Mouse (Mus musculus) limb, embryonic 12.5 days (tissue): ENCODE measurements around the gene Rplp0. TPM values are rescaled to one million over a fixed set of nuclear protein-coding genes. Genes with fewer than 3 reads are reported as not detected.
A peak's percentile ranks its signal among the peaks of the same experiment; 100 is the strongest.
"Not testable (repeated sequence)": the region's sequence is repeated elsewhere in the genome, so short reads cannot be mapped to it uniquely, and the experiment has no call there.

ENCODE experiments used
- ATAC-seq: fragments of 200-750 bp; cut with Nextera tagmentation; 2 replicates; pipeline ENCODE4 v1.8.0; 2017; ENCODE audit warnings: low read depth, moderate TSS enrichment; ENCODE audit not compliant: insufficient number of reproducible peaks, insufficient read depth, low FRiP score, low TSS enrichment
- H3K27ac ChIP-seq: fragments of 300-500 bp; sonication (generic); 2 replicates; pipeline ENCODE4 v1.5.1; 2016; ENCODE audit warnings: mild to moderate bottlenecking, moderate library complexity
- H3K27me3 ChIP-seq: fragments of 300-500 bp; sonication (generic); 2 replicates; pipeline ENCODE4 v1.6.1; 2016; ENCODE audit warnings: mild to moderate bottlenecking, moderate library complexity
- H3K36me3 ChIP-seq: fragments of 300-500 bp; sonication (generic); 2 replicates; pipeline ENCODE4 v1.6.1; 2016; ENCODE audit warnings: mild to moderate bottlenecking, moderate library complexity
- H3K4me1 ChIP-seq: fragments of 300-500 bp; sonication (generic); replicated peaks from 2 replicates; pipeline ENCODE4 v1.6.1; 2016
- H3K4me2 ChIP-seq: fragments of 300-500 bp; sonication (generic); 2 replicates; pipeline ENCODE4 v1.6.1; 2016; ENCODE audit warnings: mild to moderate bottlenecking, moderate library complexity
- H3K4me3 ChIP-seq: fragments of 300-500 bp; sonication (generic); replicated peaks from 2 replicates; pipeline ENCODE4 v1.5.1; 2016; ENCODE audit warnings: mild to moderate bottlenecking
- H3K9ac ChIP-seq: fragments of 300-500 bp; sonication (generic); replicated peaks from 2 replicates; pipeline ENCODE4 v1.6.1; 2016; ENCODE audit warnings: mild to moderate bottlenecking, moderate library complexity
- H3K9me3 ChIP-seq: fragments of 300-500 bp; sonication (generic); 2 replicates; pipeline ENCODE4 v1.6.1; 2016; ENCODE audit warnings: mild to moderate bottlenecking, moderate library complexity
- WGBS: fragments of 180-500 bp; shearing (Covaris S2); methylation state at CpG from one replicate; pipeline ENCODE4 v1.1.7; 2016; 5-methylcytosine and 5-hydroxymethylcytosine counted together
- polyA plus RNA-seq: library from polyadenylated mRNA; unstranded; fragments of >200 nt; fragmentation: Nextera tagmentation; extraction: Ambion mirVana; gene quantifications from 2 replicates; pipeline ENCODE4 v1.2.1, GENCODE M21; 2016

Rplp0 gene
- polyA plus RNA-seq, 1 experiment from 2014 or later = 1,237 TPM

DNA sequence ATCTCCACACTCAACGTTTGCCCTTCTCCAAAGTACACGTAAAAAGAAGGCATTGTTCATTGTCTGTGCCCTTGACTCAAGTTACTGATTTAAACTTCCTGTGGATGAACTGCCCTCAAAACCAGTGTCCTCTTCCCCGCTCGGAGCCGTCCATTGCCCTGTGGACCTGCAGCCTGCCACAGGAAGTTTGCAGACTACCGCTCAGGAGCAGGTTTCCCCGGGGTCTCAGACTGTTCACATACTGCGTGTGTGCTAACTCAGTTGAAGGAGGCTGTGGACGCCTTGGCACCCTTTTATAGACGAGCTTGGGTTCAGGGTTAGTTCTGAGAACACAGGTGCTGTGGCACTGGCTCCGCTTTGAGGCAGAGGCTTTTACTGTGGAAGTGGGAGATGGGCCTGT lies 10.0 kb downstream of the Rplp0 start:
- Histone ChIP-seq H3K4me2 (no peak overlapping the region), H3K9ac (no peak overlapping the region), H3K36me3 (peaks cover 39% of the 10 kb centered on the region), H3K4me1 (peaks cover 22% of the 10 kb centered on the region), H3K27ac (no peak overlapping the region), H3K27me3 (no peaks in the 10 kb centered on the region), H3K4me3 (no peak overlapping the region), H3K9me3 (no peaks in the 10 kb centered on the region)
- WGBS = 82% methylated on average over 11 of the region's 11 CpGs
- ATAC-seq = no peak

DNA sequence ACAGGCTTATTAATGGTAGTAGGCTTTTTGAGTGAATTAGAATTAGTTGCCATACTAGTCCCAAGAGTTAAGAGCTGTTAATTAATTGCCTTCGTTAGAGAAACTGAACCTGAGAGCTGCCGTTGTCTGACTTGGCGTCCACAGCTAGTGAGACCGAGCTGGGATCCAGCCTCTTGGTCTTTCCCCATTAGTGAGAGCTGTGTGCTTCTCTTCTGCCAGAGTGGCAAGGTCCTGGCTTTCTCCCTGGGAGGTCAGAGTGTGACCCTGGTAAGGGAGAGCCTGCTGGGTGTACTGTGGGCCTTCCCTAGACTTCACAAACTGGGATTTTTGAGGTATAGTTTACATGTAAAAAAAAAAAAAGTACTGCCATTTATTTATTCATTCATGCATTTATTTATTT lies 10.5 kb downstream of the Rplp0 start:
- Histone ChIP-seq H3K4me2 (no peak overlapping the region), H3K27ac (no peak overlapping the region), H3K36me3 (peaks cover 43% of the 10 kb centered on the region), H3K9ac (no peak overlapping the region), H3K4me1 (peaks cover 18% of the 10 kb centered on the region), H3K9me3 (no peaks in the 10 kb centered on the region), H3K4me3 (no peak overlapping the region), H3K27me3 (no peaks in the 10 kb centered on the region)
- no peak for ATAC-seq
- 79% methylated on average over 4 of the region's 4 CpGs for WGBS

DNA sequence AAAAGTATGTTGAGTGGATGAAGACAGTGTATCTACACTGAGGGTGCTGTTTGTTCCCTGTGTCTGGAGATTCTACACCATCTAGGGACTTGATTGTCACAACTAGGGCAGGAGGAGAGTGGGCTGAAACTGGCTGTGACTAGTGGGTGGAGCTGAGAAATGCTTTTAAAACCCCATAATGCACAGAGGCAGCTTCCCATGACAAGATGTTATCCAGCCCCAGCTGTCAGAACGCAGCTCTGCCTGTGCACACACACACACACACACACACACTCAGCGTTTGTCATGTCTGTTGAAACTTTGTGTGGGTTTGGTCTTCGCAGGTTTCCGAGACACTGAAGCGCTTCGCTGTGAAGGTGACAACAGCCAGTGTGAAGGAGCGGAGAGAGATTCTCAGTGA lies 11.8 kb downstream of the Rplp0 start:
- H3K9me3 ChIP-seq = no peaks in the 10 kb centered on the region
- H3K9ac ChIP-seq = no peak overlapping the region
- peaks cover 57% of the 10 kb centered on the region for H3K36me3 ChIP-seq
- H3K27ac ChIP-seq = no peak overlapping the region
- H3K4me3 ChIP-seq = no peak overlapping the region
- H3K4me2 ChIP-seq = no peak overlapping the region
- no peak for ATAC-seq
- H3K4me1 ChIP-seq = peaks cover 12% of the 10 kb centered on the region
- 97% methylated on average over 7 of the region's 7 CpGs for WGBS
- H3K27me3 ChIP-seq = no peaks in the 10 kb centered on the region

DNA sequence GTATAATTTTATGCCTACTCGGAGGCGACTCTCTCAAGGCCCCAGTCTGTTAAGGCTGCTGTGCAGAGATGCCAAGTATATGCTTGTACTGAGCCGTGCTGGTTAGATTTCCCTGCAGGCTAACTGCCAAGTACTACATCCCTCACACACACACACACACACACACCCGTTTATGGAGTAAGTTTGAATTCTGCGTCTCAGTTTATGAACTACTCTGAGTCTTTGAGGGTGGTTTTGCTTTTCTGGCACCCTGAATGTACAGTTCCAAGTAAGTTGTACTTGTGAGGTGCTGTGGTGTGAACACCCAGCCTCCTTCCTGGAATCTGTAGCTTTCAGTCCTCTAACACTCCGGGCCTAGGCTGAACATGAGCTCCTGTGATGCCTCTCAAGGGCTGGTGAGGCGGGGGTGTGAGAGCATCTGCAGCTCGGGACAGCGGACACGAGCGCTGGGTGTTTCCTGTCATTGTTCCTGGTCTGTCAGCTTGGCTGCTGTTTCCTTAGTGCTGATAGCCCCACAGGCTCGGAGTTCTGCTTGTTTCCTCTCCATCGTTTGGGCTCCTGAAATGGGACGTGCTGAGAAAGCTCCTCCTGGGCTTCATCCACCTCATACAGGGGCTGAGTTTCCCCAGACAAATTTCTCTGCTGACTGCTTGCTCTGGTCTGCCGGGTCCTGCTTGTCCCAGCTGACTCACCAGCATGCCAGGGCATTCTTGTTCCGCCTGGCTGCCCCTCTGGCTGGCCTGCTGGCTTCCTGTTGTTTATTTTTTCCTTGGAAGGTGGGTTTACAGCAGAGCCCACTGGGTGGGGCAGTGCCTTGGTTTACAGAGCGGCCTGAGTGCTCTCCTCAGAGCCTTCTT lies 13.6 kb downstream of the Rplp0 start:
- Histone ChIP-seq H3K27ac (peak overlapping the region; percentile 54), H3K9me3 (no peaks in the 10 kb centered on the region), H3K4me3 (no peak overlapping the region), H3K4me1 (peaks cover 5% of the 10 kb centered on the region; the same call in 1 of the 2 replicates), H3K4me2 (no peak overlapping the region), H3K9ac (no peak overlapping the region; the same call in 1 of the 2 replicates), H3K27me3 (no peaks in the 10 kb centered on the region), H3K36me3 (peaks cover 70% of the 10 kb centered on the region)
- no peak for ATAC-seq
- WGBS = 67% methylated on average over 17 of the region's 17 CpGs

DNA sequence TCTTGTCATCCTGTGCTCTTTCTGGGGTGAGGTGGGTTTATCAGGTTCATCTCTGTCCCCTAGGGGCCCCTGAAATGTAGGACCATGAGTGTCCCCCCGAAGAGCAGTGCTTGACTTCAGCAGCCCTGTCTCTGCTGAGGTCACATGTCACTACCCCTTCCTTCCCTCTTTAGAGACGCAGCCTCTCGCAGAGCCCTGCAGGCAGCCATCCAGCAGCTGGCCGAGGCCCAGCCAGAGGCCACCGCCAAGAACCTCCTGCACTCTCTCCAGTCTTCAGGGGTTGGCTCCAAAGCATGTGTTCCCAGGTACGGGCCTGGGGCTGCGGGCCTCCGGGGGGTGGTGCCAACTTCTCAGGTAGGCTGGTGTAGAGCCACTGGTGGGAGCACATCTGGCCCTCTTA lies 15.7 kb downstream of the Rplp0 start:
- Histone ChIP-seq H3K9me3 (no peaks in the 10 kb centered on the region), H3K36me3 (peaks cover 91% of the 10 kb centered on the region), H3K9ac (no peak overlapping the region), H3K4me1 (no peaks in the 10 kb centered on the region), H3K4me3 (no peak overlapping the region), H3K27me3 (no peaks in the 10 kb centered on the region), H3K4me2 (no peak overlapping the region), H3K27ac (no peak overlapping the region)
- 94% methylated on average over 8 of the region's 8 CpGs for WGBS
- ATAC-seq = no peak

DNA sequence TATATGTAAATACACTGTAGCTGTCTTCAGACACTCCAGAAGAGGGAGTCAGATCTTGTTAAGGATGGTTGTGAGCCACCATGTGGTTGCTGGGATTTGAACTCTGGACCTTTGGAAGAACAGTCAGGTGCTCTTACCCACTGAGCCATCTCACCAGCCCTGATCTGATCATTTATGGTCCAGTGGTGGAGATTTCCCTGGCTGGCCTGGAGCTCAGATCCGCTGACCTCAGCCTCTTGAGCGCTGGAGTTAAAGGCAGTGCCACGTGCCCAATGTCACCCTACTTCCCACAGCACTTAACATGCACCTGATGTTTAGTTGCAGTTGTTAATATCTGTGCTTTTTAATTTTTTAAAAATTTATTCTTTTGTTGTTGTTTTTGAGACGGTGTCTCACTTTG lies 18.4 kb downstream of the Rplp0 start:
- not testable (repeated sequence) for H3K4me2 ChIP-seq, H3K27ac ChIP-seq, H3K27me3 ChIP-seq, H3K4me3 ChIP-seq, H3K4me1 ChIP-seq, H3K9ac ChIP-seq, ATAC-seq
- 92% methylated on average over 4 of the region's 4 CpGs for WGBS
- Histone ChIP-seq H3K36me3 (peaks cover 99% of the 10 kb centered on the region), H3K9me3 (peaks cover 10% of the 10 kb centered on the region)

DNA sequence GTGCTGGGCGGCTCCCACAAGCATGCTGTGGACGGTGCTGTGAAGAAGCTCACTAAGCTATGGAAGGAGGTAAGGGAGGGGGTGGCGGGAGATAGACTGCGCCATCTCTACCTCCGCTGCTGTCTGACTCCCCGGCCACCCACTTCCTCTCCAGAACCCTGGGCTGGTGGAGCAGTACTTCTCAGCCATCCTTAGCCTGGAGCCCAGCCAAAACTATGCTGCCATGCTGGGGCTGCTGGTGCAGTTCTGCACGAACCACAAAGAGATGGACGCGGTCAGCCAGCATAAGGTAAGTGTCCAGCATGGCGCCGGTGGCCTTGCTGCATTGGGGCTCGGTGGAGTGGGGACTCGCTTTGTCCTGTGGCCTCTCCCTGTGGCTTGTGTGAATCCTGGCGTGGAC lies 19.7 kb downstream of the Rplp0 start:
- Histone ChIP-seq H3K27me3 (no peaks in the 10 kb centered on the region), H3K36me3 (peaks cover 100% of the 10 kb centered on the region), H3K27ac (no peak overlapping the region), H3K9me3 (peaks cover 13% of the 10 kb centered on the region), H3K4me1 (no peaks in the 10 kb centered on the region), H3K4me2 (no peak overlapping the region), H3K4me3 (no peak overlapping the region), H3K9ac (no peak overlapping the region)
- 95% methylated on average over 14 of the region's 14 CpGs for WGBS
- no peak for ATAC-seq

DNA sequence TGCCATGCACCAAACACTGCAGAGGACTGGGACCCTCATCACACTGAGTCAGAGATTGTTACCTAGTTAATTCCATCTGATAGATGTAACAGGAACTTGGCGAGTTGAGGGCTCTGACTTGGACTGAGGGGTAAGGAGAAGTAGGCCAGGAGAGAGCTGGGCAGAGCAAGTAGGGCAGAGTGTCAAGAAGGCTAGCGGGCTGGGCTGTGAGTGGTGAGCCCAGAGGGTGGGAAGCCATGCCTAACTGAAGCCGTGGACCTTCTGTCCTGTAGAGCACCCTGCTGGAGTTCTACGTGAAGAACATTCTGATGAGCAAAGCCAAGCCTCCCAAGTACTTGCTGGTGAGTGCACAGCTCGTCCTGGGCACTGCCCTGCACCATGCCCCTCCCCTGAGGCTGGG lies 20.1 kb downstream of the Rplp0 start:
- WGBS = 89% methylated on average over 5 of the region's 5 CpGs
- Histone ChIP-seq H3K36me3 (peaks cover 100% of the 10 kb centered on the region), H3K9ac (no peak overlapping the region), H3K27me3 (no peaks in the 10 kb centered on the region), H3K4me3 (no peak overlapping the region), H3K9me3 (peaks cover 13% of the 10 kb centered on the region), H3K4me2 (no peak overlapping the region), H3K4me1 (no peaks in the 10 kb centered on the region), H3K27ac (no peak overlapping the region)
- no peak for ATAC-seq

DNA sequence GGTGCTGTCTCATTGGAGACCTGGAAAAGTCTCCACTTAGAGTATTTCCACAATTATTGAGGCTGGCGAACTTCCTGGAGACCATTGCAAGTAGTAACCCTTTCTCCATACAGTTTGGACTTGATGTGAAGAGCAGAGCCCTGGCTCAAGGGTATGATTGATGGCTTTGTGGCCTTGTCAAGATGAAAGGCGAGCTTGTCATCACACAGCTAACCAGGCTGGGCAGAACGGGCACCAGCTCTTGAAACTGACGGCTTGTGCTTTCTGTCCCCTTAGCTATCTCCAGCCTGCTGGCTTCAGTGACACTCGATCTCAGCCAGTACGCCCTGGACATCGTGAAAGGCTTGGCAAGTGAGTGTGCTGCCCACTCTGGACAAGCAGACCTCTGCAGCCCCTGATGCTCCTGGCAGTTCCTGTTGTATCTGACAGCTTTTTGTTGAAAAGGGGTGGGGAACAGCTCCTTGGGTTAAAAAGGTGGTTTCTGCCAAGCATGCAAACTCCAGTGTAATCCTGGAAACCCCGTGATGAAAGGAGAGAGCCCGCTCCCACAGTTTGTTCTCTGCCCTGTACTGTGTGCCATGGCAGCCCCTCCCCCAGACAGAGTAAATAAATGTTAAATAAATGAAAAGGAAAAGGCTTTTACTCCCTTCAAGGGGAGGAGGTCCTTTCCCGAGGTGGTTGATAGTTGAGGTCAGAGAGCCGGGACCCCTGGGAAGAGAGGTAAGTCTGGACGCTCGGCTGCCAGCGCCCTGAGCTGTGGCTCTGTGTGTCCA lies 21.1 kb downstream of the Rplp0 start:
- H3K36me3 ChIP-seq = peaks cover 100% of the 10 kb centered on the region
- H3K9me3 ChIP-seq = peaks cover 13% of the 10 kb centered on the region
- no peak overlapping the region for H3K9ac ChIP-seq
- no peaks in the 10 kb centered on the region for H3K27me3 ChIP-seq
- 94% methylated on average over 14 of the region's 14 CpGs for WGBS
- no peak overlapping the region for H3K4me3 ChIP-seq
- H3K27ac ChIP-seq = no peak overlapping the region
- ATAC-seq = no peak
- no peaks in the 10 kb centered on the region for H3K4me1 ChIP-seq
- H3K4me2 ChIP-seq = no peak overlapping the region

DNA sequence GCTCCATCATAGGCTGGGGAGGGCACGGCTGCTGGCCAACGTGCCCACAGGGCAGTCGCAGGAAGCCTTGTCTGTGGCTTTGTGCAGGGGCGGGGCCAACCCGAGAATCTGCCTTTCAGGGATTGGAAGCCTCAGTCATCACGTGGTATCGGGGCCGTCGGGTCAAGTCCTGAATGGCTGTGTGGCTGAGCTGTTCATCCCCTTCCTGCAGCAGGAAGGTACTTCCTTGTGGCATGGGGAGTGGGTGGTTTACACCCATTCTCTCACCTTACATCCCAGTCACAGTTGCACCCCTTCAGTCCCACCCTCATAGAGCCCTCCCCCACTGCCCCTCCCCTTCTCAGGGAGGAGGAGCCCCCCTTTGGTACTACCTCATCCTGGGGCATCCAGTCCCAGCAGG lies 22.4 kb downstream of the Rplp0 start:
- WGBS = 94% methylated on average over 9 of the region's 9 CpGs
- ATAC-seq = no peak
- no peak overlapping the region for H3K9ac ChIP-seq

DNA sequence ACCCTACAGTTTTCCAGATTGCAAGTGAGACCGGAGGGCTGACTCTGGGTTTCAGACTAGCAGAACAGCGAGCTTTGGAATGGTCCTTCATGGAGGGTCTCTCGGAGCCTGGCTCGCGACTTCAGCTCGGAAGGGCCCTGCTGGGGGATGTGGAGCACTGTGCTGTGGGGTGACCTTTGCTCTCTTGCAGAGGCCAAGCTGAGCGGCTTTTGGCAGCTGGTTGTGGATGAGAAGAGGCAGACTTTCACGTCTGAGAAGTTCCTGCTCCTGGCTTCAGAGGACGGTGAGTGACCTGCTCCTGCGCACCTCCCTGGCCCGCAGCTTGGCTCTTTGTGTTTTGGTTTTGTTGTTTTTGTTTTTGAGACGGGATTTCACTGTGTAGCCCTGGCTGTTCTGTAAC lies 26.3 kb downstream of the Rplp0 start:
- 86% methylated on average over 12 of the region's 12 CpGs for WGBS
- no peak overlapping the region for H3K27ac ChIP-seq
- H3K36me3 ChIP-seq = peaks cover 99% of the 10 kb centered on the region
- no peaks in the 10 kb centered on the region for H3K27me3 ChIP-seq
- no peak for ATAC-seq
- no peak overlapping the region for H3K4me3 ChIP-seq
- H3K9me3 ChIP-seq = peaks cover 13% of the 10 kb centered on the region
- H3K4me2 ChIP-seq = no peak overlapping the region
- H3K9ac ChIP-seq = no peak overlapping the region
- H3K4me1 ChIP-seq = no peaks in the 10 kb centered on the region

More for the DNA sequence above, 22.4 kb downstream of the Rplp0 start:
- H3K9me3 ChIP-seq = peaks cover 13% of the 10 kb centered on the region
- H3K27ac ChIP-seq = no peak overlapping the region
- no peaks in the 10 kb centered on the region for H3K4me1 ChIP-seq
- H3K36me3 ChIP-seq = peaks cover 100% of the 10 kb centered on the region
- no peaks in the 10 kb centered on the region for H3K27me3 ChIP-seq
- no peak overlapping the region for H3K4me2 ChIP-seq
- H3K4me3 ChIP-seq = no peak overlapping the region
